Mouse (Mus musculus): ENCODE measurements at regions not wholly inside any gene's neighbourhood (a gene's known extent, or its start where the extent isn't known, plus 50 kb on each side); places are given as distances from the start of the nearest gene placed in this dataset.

DNA sequence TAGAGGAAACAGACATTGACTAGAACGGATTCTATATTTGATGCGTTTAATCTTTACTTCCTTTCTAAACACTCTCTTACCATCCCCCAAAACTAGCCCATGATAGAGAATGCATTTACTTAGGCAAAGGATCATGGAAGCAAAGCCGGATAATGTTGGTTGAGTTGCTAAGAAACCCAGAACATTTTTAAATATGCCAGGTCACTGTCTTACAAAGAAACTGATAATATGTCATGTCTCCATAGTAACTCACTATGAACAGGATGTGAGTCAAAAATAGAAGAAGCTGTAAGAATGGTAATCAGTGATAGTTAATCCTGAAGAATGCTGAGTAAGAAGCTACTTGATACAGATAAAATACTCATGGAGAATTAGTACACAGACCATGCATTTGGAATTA is 405.0 kb upstream of the Gm21961 start:
- in situ Hi-C loops (cut with MboI; ENCODE audit: low pct_ligation_motif_present, low pct_unique_long_range_greater_than_20kb, low sequenced_read_pairs) (no loop called here), dilution Hi-C loops (cut with MboI; ENCODE audit: extremely low pct_ligation_motif_present, extremely low pct_unique_long_range_greater_than_20kb, low sequenced_read_pairs) (no loop called here)
- DNase-seq (ENCODE audit: extremely low read depth): no peak
- H3K9ac ChIP-seq (ENCODE audit: insufficient read depth, low read depth): no peak overlapping the region
- H3K4me1 ChIP-seq (ENCODE audit: control insufficient read depth in 1 of 2, insufficient read depth in 2 of 2): no peaks in the 10 kb centered on the region
- no peak overlapping the region for H3K4me2 ChIP-seq (ENCODE audit: insufficient read depth, low read depth, poor library complexity, severe bottlenecking)
- H3K79me2 ChIP-seq (replicated peaks; ENCODE audit: control insufficient read depth, extremely low read depth, insufficient read depth, poor library complexity, severe bottlenecking): no peaks in the 10 kb centered on the region
- H3K27ac ChIP-seq (ENCODE audit: insufficient read depth, low read depth): no peak overlapping the region
- no peak overlapping the region for H3K4me3 ChIP-seq (replicated peaks in 1 of 3; ENCODE audit: low read depth in 2 of 3, low read length in 2 of 3, poor library complexity in 1 of 3)
- no peaks in the 10 kb centered on the region for H3K9me3 ChIP-seq (replicated peaks; ENCODE audit: low read length)
- H3K27me3 ChIP-seq (replicated peaks): no peaks in the 10 kb centered on the region
- no peaks in the 10 kb centered on the region for H3K36me3 ChIP-seq (replicated peaks in 1 of 2; ENCODE audit: control insufficient read depth in 1 of 2, insufficient read depth in 1 of 2, low read length in 1 of 2)
- TF ChIP-seq ELF1 (IDR thresholded peaks at IDR 0.05; ENCODE audit: low read depth, low read length) (no peak), UBTF (IDR thresholded peaks at IDR 0.05; ENCODE audit: low read depth, low read length) (no peak), USF1 (IDR thresholded peaks at IDR 0.05; ENCODE audit: low read depth, low read length) (no peak), ZKSCAN1 (IDR thresholded peaks at IDR 0.05; ENCODE audit: borderline replicate concordance, low read depth, low read length) (no peak), IRF4 (IDR thresholded peaks at IDR 0.05; ENCODE audit: low read depth, low read length) (no peak), PAX5 (IDR thresholded peaks at IDR 0.05; ENCODE audit: low read length) (no peak), TBP (conservative IDR thresholded peaks at IDR 0.05; ENCODE audit: low read depth, low read length) (no peak), GABPA (IDR thresholded peaks at IDR 0.05; ENCODE audit: insufficient replicate concordance, low read depth, low read length) (no peak), SMC3 (IDR thresholded peaks at IDR 0.05; ENCODE audit: low read depth, low read length) (no peak), TCF12 (IDR thresholded peaks at IDR 0.05; ENCODE audit: low read depth, low read length) (no peak), POLR2AphosphoS2 (IDR thresholded peaks at IDR 0.05; ENCODE audit: low read depth, low read length) (no peak), CTCF (conservative IDR thresholded peaks at IDR 0.05 in 1 of 2, IDR thresholded peaks at IDR 0.05 in 1 of 2; ENCODE audit: low read depth in 2 of 2, low read length in 2 of 2) (no peak), JUND (conservative IDR thresholded peaks at IDR 0.05; ENCODE audit: low read depth, low read length) (no peak), RCOR1 (conservative IDR thresholded peaks at IDR 0.05; ENCODE audit: low read depth, low read length) (no peak)
